Mouse (Mus musculus): ENCODE data around the gene Krtap1-4. TPM values are rescaled to one million over a fixed set of nuclear protein-coding genes. Genes with fewer than 3 reads are reported as not detected.

Krtap1-4 gene
- total and polyA plus RNA-seq, 3 experiments, result not detected

- H3K36me3 ChIP-seq (ENCODE audit: control insufficient read depth in 1 of 2, insufficient read depth in 2 of 2, low read length in 2 of 2), result no peaks in the 10 kb centered on the region
- no peak for TF ChIP-seq USF2 (IDR thresholded peaks at IDR 0.05; ENCODE audit: borderline replicate concordance in 1 of 2, insufficient read depth in 1 of 2, low read depth in 1 of 2, low read length in 2 of 2)
- no peak for TF ChIP-seq RAD21 (IDR thresholded peaks at IDR 0.05; ENCODE audit: low read depth, low read length)
- no peak for TF ChIP-seq JUND (IDR thresholded peaks at IDR 0.05; ENCODE audit: low read depth, low read length)
- TF ChIP-seq POLR2AphosphoS2 (IDR thresholded peaks at IDR 0.05; ENCODE audit: low read length), result no peak
- TF ChIP-seq ZMIZ1 (IDR thresholded peaks at IDR 0.05; ENCODE audit: low read depth, low read length), result no peak
- TF ChIP-seq MAZ (IDR thresholded peaks at IDR 0.05; ENCODE audit: low read depth, low read length), result no peak
- no peak for TF ChIP-seq SIN3A (IDR thresholded peaks at IDR 0.05; ENCODE audit: low read length)
- no peak for TF ChIP-seq CHD2 (IDR thresholded peaks at IDR 0.05; ENCODE audit: low read length)
- no peak for TF ChIP-seq UBTF (IDR thresholded peaks at IDR 0.05; ENCODE audit: borderline replicate concordance, insufficient read depth, low read depth, low read length)
- no peak for TF ChIP-seq TBP (IDR thresholded peaks at IDR 0.05; ENCODE audit: low read depth, low read length)
- no peak for TF ChIP-seq MXI1 (IDR thresholded peaks at IDR 0.05; ENCODE audit: low read depth, low read length)
- TF ChIP-seq E2F4 (IDR thresholded peaks at IDR 0.05; ENCODE audit: borderline replicate concordance, low read depth, low read length), result no peak
- TF ChIP-seq ZC3H11A (IDR thresholded peaks at IDR 0.05; ENCODE audit: low read depth, low read length), result no peak
- no peak for TF ChIP-seq NRF1 (IDR thresholded peaks at IDR 0.05; ENCODE audit: insufficient read depth, low read depth, low read length, poor library complexity, severe bottlenecking)
- no peak for TF ChIP-seq EP300 (IDR thresholded peaks at IDR 0.05; ENCODE audit: low read depth in 1 of 2, low read length in 2 of 2)
- no peaks in the 10 kb centered on the region for H3K4me1 ChIP-seq (ENCODE audit: control insufficient read depth in 1 of 2, insufficient read depth in 2 of 2, low read length in 2 of 2)
- no peak within 1 kb of the TSS for H3K9ac ChIP-seq (ENCODE audit: control insufficient read depth, low read depth, low read length, poor library complexity, severe bottlenecking)
- no peaks in the 10 kb centered on the region for H3K9me3 ChIP-seq (replicated peaks; ENCODE audit: insufficient read depth, low read length)
- no peak for DNase-seq (ENCODE audit: low read depth, low spot score)
- no peak within 1 kb of the TSS for H3K27ac ChIP-seq (ENCODE audit: control insufficient read depth, low read depth, low read length)
- H3K79me2 ChIP-seq (ENCODE audit: control insufficient read depth, insufficient read depth, low read length, poor library complexity), result no peaks in the 10 kb centered on the region
- H3K4me3 ChIP-seq (ENCODE audit: control insufficient read depth in 1 of 2, insufficient read depth in 1 of 2, low read depth in 2 of 2, low read length in 2 of 2), result no peak within 1 kb of the TSS
- H3K27me3 ChIP-seq (ENCODE audit: control insufficient read depth in 1 of 2, insufficient read depth in 2 of 2, low read length in 2 of 2), result no peaks in the 10 kb centered on the region
Observed at GRCm38 (mm10) chr11:99580636-99581035, 2.8 kb downstream of the Krtap1-4 start, which contains the start of gene Krtap1-5. Gene Krtap1-5, minus strand, starts transcription at chr11:99581016.

GRCm38 (mm10) chr11:99574106-99574505 lies 9.3 kb downstream of the Krtap1-4 start:
- Histone ChIP-seq H3K36me3 (ENCODE audit: control insufficient read depth in 1 of 2, insufficient read depth in 2 of 2, low read length in 2 of 2) (no peaks in the 10 kb centered on the region), H3K4me1 (ENCODE audit: control insufficient read depth in 1 of 2, insufficient read depth in 2 of 2, low read length in 2 of 2) (no peaks in the 10 kb centered on the region), H3K9me3 (replicated peaks; ENCODE audit: insufficient read depth, low read length) (no peaks in the 10 kb centered on the region), H3K4me3 (ENCODE audit: control insufficient read depth in 1 of 2, insufficient read depth in 1 of 2, low read depth in 2 of 2, low read length in 2 of 2) (no peak overlapping the region), H3K27ac (ENCODE audit: control insufficient read depth, low read depth, low read length) (no peak overlapping the region), H3K9ac (ENCODE audit: control insufficient read depth, low read depth, low read length, poor library complexity, severe bottlenecking) (no peak overlapping the region), H3K27me3 (ENCODE audit: control insufficient read depth in 1 of 2, insufficient read depth in 2 of 2, low read length in 2 of 2) (no peaks in the 10 kb centered on the region), H3K79me2 (ENCODE audit: control insufficient read depth, insufficient read depth, low read length, poor library complexity) (no peaks in the 10 kb centered on the region)
- peak; percentile 55 for TF ChIP-seq SMC3 (IDR thresholded peaks at IDR 0.05; ENCODE audit: low read depth, low read length)
- TF ChIP-seq CTCF (IDR thresholded peaks at IDR 0.05 in 2 of 3, conservative IDR thresholded peaks at IDR 0.05 in 1 of 3; ENCODE audit: control insufficient read depth in 1 of 3, insufficient read depth in 1 of 3, low read depth in 2 of 3, low read length in 3 of 3, poor library complexity in 1 of 3, severe bottlenecking in 1 of 3), result peak; percentile 58 to 74 (median 66)
- TF ChIP-seq MAZ (IDR thresholded peaks at IDR 0.05; ENCODE audit: low read depth, low read length), result no peak
- TF ChIP-seq RAD21 (IDR thresholded peaks at IDR 0.05; ENCODE audit: low read depth, low read length), result peak; percentile 20
- DNase-seq (ENCODE audit: low read depth, low spot score), result peak; percentile 53
